Mouse (Mus musculus) right cerebral cortex, adult 18-20 months (tissue): ENCODE measurements at regions not wholly inside any gene's neighbourhood (a gene's known extent, or its start where the extent isn't known, plus 50 kb on each side); places are given as distances from the start of the nearest gene placed in this dataset.
A peak's percentile ranks its signal among the peaks of the same experiment; 100 is the strongest.

Source experiments
- DNase-seq: peaks from one replicate; pipeline ENCODE4 v3.0.0; 2022; ENCODE audit warnings: mixed read lengths

DNA sequence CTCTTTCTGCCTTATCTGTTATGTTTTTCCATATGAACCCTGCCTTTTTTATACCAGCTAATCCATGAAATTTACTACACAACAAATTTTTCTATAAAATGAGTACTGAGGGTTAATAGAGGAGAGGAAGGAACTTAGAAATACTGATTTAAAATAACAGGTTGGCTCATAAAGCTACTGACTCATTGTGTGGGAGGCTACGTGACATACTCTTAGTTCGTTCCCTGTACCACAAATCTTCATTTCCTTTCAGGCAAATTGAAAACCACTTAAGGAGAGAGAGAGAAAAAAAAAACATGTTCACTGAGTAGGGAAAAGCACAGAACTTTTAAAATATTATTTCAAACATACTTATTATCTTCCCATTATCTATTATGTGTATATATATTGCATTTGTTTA, 129.1 kb upstream of the Ldoc1 start:
- peak; percentile 6 for DNase-seq
